Mouse (Mus musculus): Measurements from ENCODE around the gene Sema3d. TPM values are rescaled to one million over a fixed set of nuclear protein-coding genes. Genes with fewer than 3 reads are reported as not detected.
A peak's percentile ranks its signal among the peaks of the same experiment; 100 is the strongest.

The Sema3d gene
- polyA plus RNA-seq, 1 experiment, result 2.0 TPM

- no peak overlapping the region for H3K27ac ChIP-seq (ENCODE audit: insufficient read depth, low read depth, low read length)
- no peak for DNase-seq
- TF ChIP-seq CTCF (conservative IDR thresholded peaks at IDR 0.05; ENCODE audit: insufficient read depth, insufficient read length, low read depth, low read length), result no peak
- TF ChIP-seq POLR2A (IDR thresholded peaks at IDR 0.05; ENCODE audit: low read depth, low read length), result no peak
Measured at GRCm38 (mm10) chr5:12404229-12404628, 21.0 kb downstream of the Sema3d start.

DNA sequence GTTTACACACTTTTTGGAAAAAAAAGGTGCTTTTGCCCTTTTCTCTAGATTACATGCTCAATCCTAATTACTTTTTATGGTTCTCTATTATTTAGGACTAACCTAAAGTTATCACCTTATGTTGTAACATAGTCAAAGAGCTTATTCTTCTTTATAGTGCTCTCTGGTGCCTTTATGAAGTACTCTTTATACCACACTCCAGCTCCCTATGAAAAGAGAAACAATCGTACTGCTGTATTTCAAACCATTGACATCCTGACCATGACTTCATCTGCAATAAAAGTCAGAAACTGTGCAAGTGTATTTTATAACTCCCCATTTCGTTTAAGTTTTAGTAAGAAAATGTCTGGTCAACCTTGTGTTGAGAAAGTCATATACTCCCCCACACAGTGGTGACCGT lies 29.4 kb downstream of the Sema3d start:
- TF ChIP-seq CTCF (conservative IDR thresholded peaks at IDR 0.05; ENCODE audit: insufficient read depth, insufficient read length, low read depth, low read length), result no peak
- TF ChIP-seq POLR2A (IDR thresholded peaks at IDR 0.05; ENCODE audit: low read depth, low read length), result no peak
- no peaks in the 10 kb centered on the region for H3K4me1 ChIP-seq (ENCODE audit: control insufficient read depth, insufficient read depth, low read length)
- H3K27ac ChIP-seq (ENCODE audit: insufficient read depth, low read depth, low read length), result no peak overlapping the region
- no peak overlapping the region for H3K4me3 ChIP-seq (ENCODE audit: insufficient read depth, low read depth, low read length)
- WGBS, result 53% methylated on average over 3 of the region's 3 CpGs
- no peaks in the 10 kb centered on the region for H3K36me3 ChIP-seq (ENCODE audit: control insufficient read depth, insufficient read depth, low read length)
- no peak for DNase-seq
- no peaks in the 10 kb centered on the region for H3K27me3 ChIP-seq (replicated peaks; ENCODE audit: control insufficient read depth, insufficient read depth, low read length)

More at GRCm38 (mm10) chr5:12404229-12404628, 21.0 kb downstream of the Sema3d start:
- no peak overlapping the region for H3K4me3 ChIP-seq (ENCODE audit: insufficient read depth, low read depth, low read length)
- no peaks in the 10 kb centered on the region for H3K36me3 ChIP-seq (ENCODE audit: control insufficient read depth, insufficient read depth, low read length)
- H3K27me3 ChIP-seq (replicated peaks; ENCODE audit: control insufficient read depth, insufficient read depth, low read length), result no peaks in the 10 kb centered on the region
- no peaks in the 10 kb centered on the region for H3K4me1 ChIP-seq (ENCODE audit: control insufficient read depth, insufficient read depth, low read length)

DNA sequence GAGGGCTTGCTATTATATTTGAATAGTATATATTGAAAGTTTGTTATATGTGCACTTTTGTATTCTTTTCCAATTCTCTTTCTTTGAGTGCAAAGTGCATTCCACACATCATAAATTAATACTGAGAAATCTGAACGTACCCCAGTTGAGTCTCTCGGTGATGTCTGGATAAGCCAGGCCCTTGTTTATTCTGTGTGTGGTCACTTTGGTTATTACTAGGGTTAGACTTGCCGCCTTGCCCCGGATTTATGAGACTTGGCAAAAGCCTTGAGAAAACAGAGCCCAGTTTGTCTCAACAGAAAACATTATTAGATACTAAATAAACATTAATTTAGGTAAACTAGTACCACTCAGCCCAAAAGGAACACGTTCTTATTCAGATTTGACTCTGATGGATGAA lies 40.1 kb downstream of the Sema3d start:
- H3K36me3 ChIP-seq (ENCODE audit: control insufficient read depth, insufficient read depth, low read length), result no peaks in the 10 kb centered on the region
- H3K4me3 ChIP-seq (ENCODE audit: insufficient read depth, low read depth, low read length), result no peak overlapping the region
- no peak overlapping the region for H3K27ac ChIP-seq (ENCODE audit: insufficient read depth, low read depth, low read length)
- TF ChIP-seq POLR2A (IDR thresholded peaks at IDR 0.05; ENCODE audit: low read depth, low read length) (no peak), CTCF (conservative IDR thresholded peaks at IDR 0.05; ENCODE audit: insufficient read depth, insufficient read length, low read depth, low read length) (no peak)
- H3K4me1 ChIP-seq (ENCODE audit: control insufficient read depth, insufficient read depth, low read length), result no peaks in the 10 kb centered on the region
- no peaks in the 10 kb centered on the region for H3K27me3 ChIP-seq (replicated peaks; ENCODE audit: control insufficient read depth, insufficient read depth, low read length)
- 27% methylated on average over 5 of the region's 5 CpGs for WGBS
- no peak for DNase-seq

DNA sequence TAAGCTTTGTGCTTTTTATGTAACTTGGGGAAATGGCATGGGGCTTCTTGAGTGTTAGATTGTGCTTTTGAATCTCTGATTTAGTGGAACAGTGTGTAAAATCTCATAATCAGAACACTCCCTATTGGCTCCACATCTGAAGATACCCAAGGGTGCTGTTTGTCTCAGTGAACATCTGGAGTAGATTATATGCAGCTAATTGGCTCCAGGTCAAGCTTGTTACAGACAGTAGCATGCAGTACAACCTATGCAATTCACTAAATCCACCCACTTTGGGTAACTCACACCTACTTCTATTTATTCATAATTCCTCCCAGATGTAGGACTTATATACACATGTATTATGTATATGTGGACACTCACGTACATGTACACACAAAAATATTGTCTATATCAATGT lies 58.6 kb downstream of the Sema3d start:
- no peaks in the 10 kb centered on the region for H3K27me3 ChIP-seq (replicated peaks; ENCODE audit: control insufficient read depth, insufficient read depth, low read length)
- H3K4me3 ChIP-seq (ENCODE audit: insufficient read depth, low read depth, low read length), result no peak overlapping the region
- no peaks in the 10 kb centered on the region for H3K4me1 ChIP-seq (ENCODE audit: control insufficient read depth, insufficient read depth, low read length)
- 93% methylated on average over 1 of the region's 1 CpGs for WGBS
- DNase-seq, result no peak
- no peak for TF ChIP-seq POLR2A (IDR thresholded peaks at IDR 0.05; ENCODE audit: low read depth, low read length)
- no peak for TF ChIP-seq CTCF (conservative IDR thresholded peaks at IDR 0.05; ENCODE audit: insufficient read depth, insufficient read length, low read depth, low read length)
- H3K36me3 ChIP-seq (ENCODE audit: control insufficient read depth, insufficient read depth, low read length), result no peaks in the 10 kb centered on the region
- H3K27ac ChIP-seq (ENCODE audit: insufficient read depth, low read depth, low read length), result no peak overlapping the region

- WGBS, result 32% methylated on average over 7 of the region's 7 CpGs
- H3K4me1 ChIP-seq (ENCODE audit: control insufficient read depth, insufficient read depth, low read length), result no peaks in the 10 kb centered on the region
- no peak overlapping the region for H3K27ac ChIP-seq (ENCODE audit: insufficient read depth, low read depth, low read length)
- TF ChIP-seq POLR2A (IDR thresholded peaks at IDR 0.05; ENCODE audit: low read depth, low read length), result no peak
- TF ChIP-seq CTCF (conservative IDR thresholded peaks at IDR 0.05; ENCODE audit: insufficient read depth, insufficient read length, low read depth, low read length), result no peak
- no peaks in the 10 kb centered on the region for H3K27me3 ChIP-seq (replicated peaks; ENCODE audit: control insufficient read depth, insufficient read depth, low read length)
- DNase-seq, result no peak
- H3K36me3 ChIP-seq (ENCODE audit: control insufficient read depth, insufficient read depth, low read length), result no peaks in the 10 kb centered on the region
- no peak overlapping the region for H3K4me3 ChIP-seq (ENCODE audit: insufficient read depth, low read depth, low read length)
Measured at GRCm38 (mm10) chr5:12442176-12443105, 59.3 kb downstream of the Sema3d start.

DNA sequence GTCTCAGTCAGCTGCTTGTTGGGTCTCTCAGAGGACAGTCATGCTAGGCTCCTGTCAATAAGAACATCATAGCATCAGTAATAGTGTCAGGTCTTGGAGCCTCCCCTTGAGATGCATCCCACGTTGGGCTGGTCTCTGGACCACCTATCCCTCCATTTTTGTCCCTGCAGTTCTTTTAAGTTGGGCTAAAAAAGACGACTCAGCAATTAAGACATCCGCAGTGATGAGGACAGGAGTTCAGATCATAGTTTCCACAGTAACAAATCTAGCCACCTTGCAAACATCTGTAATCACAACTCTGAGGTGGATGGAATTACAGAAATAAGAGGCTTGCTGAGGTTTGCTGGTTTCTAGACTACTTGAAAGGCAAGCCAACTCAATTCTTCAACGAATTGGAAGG lies 67.9 kb downstream of the Sema3d start:
- Histone ChIP-seq H3K36me3 (ENCODE audit: control insufficient read depth, insufficient read depth, low read length) (no peaks in the 10 kb centered on the region), H3K27ac (ENCODE audit: insufficient read depth, low read depth, low read length) (no peak overlapping the region), H3K4me1 (ENCODE audit: control insufficient read depth, insufficient read depth, low read length) (no peaks in the 10 kb centered on the region), H3K4me3 (ENCODE audit: insufficient read depth, low read depth, low read length) (no peak overlapping the region), H3K27me3 (replicated peaks; ENCODE audit: control insufficient read depth, insufficient read depth, low read length) (no peaks in the 10 kb centered on the region)
- no peak for DNase-seq
- TF ChIP-seq POLR2A (IDR thresholded peaks at IDR 0.05; ENCODE audit: low read depth, low read length), result no peak
- no peak for TF ChIP-seq CTCF (conservative IDR thresholded peaks at IDR 0.05; ENCODE audit: insufficient read depth, insufficient read length, low read depth, low read length)
- WGBS, result 83% methylated on average over 4 of the region's 4 CpGs

- TF ChIP-seq POLR2A (IDR thresholded peaks at IDR 0.05; ENCODE audit: low read depth, low read length) (no peak), CTCF (conservative IDR thresholded peaks at IDR 0.05; ENCODE audit: insufficient read depth, insufficient read length, low read depth, low read length) (no peak)
- Histone ChIP-seq H3K4me1 (ENCODE audit: control insufficient read depth, insufficient read depth, low read length) (no peaks in the 10 kb centered on the region), H3K36me3 (ENCODE audit: control insufficient read depth, insufficient read depth, low read length) (no peaks in the 10 kb centered on the region), H3K27ac (ENCODE audit: insufficient read depth, low read depth, low read length) (no peak overlapping the region), H3K4me3 (ENCODE audit: insufficient read depth, low read depth, low read length) (no peak overlapping the region), H3K27me3 (replicated peaks; ENCODE audit: control insufficient read depth, insufficient read depth, low read length) (no peaks in the 10 kb centered on the region)
- DNase-seq, result peak; percentile 65
- 15% methylated on average over 1 of the region's 1 CpGs for WGBS
Measured at GRCm38 (mm10) chr5:12454946-12455345, 71.8 kb downstream of the Sema3d start.

Measured in kidney, adult 2 months (tissue).